Mouse (Mus musculus): ENCODE data around the gene Crocc2. TPM values are rescaled to one million over a fixed set of nuclear protein-coding genes. Genes with fewer than 3 reads are reported as not detected.

Crocc2 gene
- total and polyA plus RNA-seq, 3 experiments = not detected

DNA sequence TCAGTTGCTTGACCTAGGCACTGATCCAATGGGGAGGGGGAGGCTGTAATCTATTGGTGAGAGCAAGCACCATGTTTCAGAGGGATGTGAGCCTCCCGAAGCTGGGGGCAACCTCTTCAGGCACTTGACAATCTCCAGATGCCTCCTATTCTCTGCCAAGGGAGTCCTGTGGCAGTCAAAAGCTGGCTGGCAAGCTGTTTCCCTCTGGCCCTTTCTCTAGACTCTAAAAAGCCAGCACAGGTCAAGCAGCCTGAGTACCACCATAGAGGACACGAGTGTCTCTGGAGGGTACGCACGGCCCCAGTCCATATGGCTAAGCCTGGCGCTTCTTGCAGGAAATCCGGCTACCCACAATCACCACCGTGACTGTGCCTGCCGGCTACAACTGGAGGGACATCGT lies 24.3 kb upstream of the Crocc2 start:
- Histone ChIP-seq H3K4me1 (ENCODE audit: control insufficient read depth in 1 of 2, insufficient read depth in 2 of 2) (no peaks in the 10 kb centered on the region), H3K27me3 (replicated peaks) (peaks cover 94% of the 10 kb centered on the region), H3K4me2 (ENCODE audit: insufficient read depth, low read depth, poor library complexity, severe bottlenecking) (no peak overlapping the region), H3K9ac (ENCODE audit: insufficient read depth, low read depth) (no peak overlapping the region), H3K9me3 (replicated peaks; ENCODE audit: low read length) (no peaks in the 10 kb centered on the region), H3K27ac (ENCODE audit: insufficient read depth, low read depth) (no peak overlapping the region), H3K4me3 (replicated peaks in 1 of 3; ENCODE audit: low read depth in 2 of 3, low read length in 2 of 3, poor library complexity in 1 of 3) (no peak overlapping the region), H3K36me3 (replicated peaks in 1 of 2; ENCODE audit: control insufficient read depth in 1 of 2, insufficient read depth in 1 of 2, low read length in 1 of 2) (no peaks in the 10 kb centered on the region), H3K79me2 (replicated peaks; ENCODE audit: control insufficient read depth, extremely low read depth, insufficient read depth, poor library complexity, severe bottlenecking) (no peaks in the 10 kb centered on the region)
- TF ChIP-seq TBP (conservative IDR thresholded peaks at IDR 0.05; ENCODE audit: low read depth, low read length) (no peak), NELFE (IDR thresholded peaks at IDR 0.05; ENCODE audit: low read depth, low read length) (no peak), TCF12 (IDR thresholded peaks at IDR 0.05; ENCODE audit: low read depth, low read length) (no peak), MYC (IDR thresholded peaks at IDR 0.05; ENCODE audit: low read depth, low read length) (no peak), ZKSCAN1 (IDR thresholded peaks at IDR 0.05; ENCODE audit: borderline replicate concordance, low read depth, low read length) (no peak), KAT2A (IDR thresholded peaks at IDR 0.05; ENCODE audit: insufficient replicate concordance, low read length) (no peak), JUN (IDR thresholded peaks at IDR 0.05; ENCODE audit: insufficient read depth, low read depth, low read length) (no peak), PAX5 (IDR thresholded peaks at IDR 0.05; ENCODE audit: low read length) (no peak), RAD21 (IDR thresholded peaks at IDR 0.05; ENCODE audit: low read depth, low read length) (no peak), POLR2A (IDR thresholded peaks at IDR 0.05; ENCODE audit: low read depth, low read length) (no peak), MAX (IDR thresholded peaks at IDR 0.05; ENCODE audit: low read length) (no peak), HCFC1 (IDR thresholded peaks at IDR 0.05; ENCODE audit: low read depth, low read length) (no peak), CTCF (conservative IDR thresholded peaks at IDR 0.05 in 1 of 2, IDR thresholded peaks at IDR 0.05 in 1 of 2; ENCODE audit: low read depth in 2 of 2, low read length in 2 of 2) (no peak)
- dilution Hi-C loops (cut with MboI; ENCODE audit: extremely low pct_ligation_motif_present, extremely low pct_unique_long_range_greater_than_20kb, low sequenced_read_pairs) = no loop called here
- in situ Hi-C loops (cut with MboI; ENCODE audit: low pct_ligation_motif_present, low pct_unique_long_range_greater_than_20kb, low sequenced_read_pairs) = no loop called here
- DNase-seq (ENCODE audit: extremely low read depth) = no peak

DNA sequence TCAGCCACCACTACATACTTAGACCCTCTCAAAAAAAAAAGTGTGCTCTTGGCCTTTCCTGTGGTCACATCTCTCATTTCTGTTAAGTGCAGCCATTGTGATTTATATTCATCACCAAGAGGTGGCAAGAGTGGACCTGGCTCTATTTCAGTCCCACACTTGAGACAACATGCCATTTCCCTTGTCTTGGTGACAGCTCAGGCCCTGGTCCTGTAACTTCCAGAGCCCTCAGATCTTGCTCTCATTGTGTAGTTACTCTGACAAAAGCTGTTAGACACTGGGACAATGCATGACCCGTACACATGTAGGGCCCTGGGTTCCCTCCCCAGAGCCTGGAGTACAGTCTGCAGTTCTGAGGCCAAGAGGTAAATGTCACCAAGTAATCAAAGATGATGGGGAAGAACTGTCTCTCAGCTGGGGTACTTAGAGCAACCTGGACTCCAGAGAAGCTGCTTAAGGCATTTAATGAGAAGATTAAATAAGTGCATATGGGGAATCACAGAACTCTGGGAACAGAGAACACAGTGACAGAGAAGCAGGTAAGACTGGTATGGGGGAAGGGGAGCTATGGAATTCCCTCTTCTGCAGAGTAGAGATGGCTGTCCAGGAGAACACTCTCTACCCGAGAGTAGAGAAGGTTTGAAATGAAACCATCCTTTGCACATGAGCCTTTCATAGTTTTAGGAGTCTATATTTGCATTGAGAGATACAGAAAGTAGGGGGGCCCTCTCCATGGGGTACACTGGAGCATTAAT lies 17.4 kb upstream of the Crocc2 start:
- dilution Hi-C loops (cut with MboI; ENCODE audit: extremely low pct_ligation_motif_present, extremely low pct_unique_long_range_greater_than_20kb, low sequenced_read_pairs) (no loop called here), in situ Hi-C loops (cut with MboI; ENCODE audit: low pct_ligation_motif_present, low pct_unique_long_range_greater_than_20kb, low sequenced_read_pairs) (no loop called here)
- H3K36me3 ChIP-seq (replicated peaks in 1 of 2; ENCODE audit: control insufficient read depth in 1 of 2, insufficient read depth in 1 of 2, low read length in 1 of 2) = no peaks in the 10 kb centered on the region
- no peak for DNase-seq (ENCODE audit: extremely low read depth)
- no peak overlapping the region for H3K4me3 ChIP-seq (replicated peaks in 1 of 3; ENCODE audit: low read depth in 2 of 3, low read length in 2 of 3, poor library complexity in 1 of 3)
- H3K4me2 ChIP-seq (ENCODE audit: insufficient read depth, low read depth, poor library complexity, severe bottlenecking) = no peak overlapping the region
- H3K9ac ChIP-seq (ENCODE audit: insufficient read depth, low read depth) = no peak overlapping the region
- no peaks in the 10 kb centered on the region for H3K9me3 ChIP-seq (replicated peaks; ENCODE audit: low read length)
- peaks cover 6 to 9% of the 10 kb centered on the region in 2 experiments; a peak in 3 of 4 replicates for H3K4me1 ChIP-seq (ENCODE audit: control insufficient read depth in 1 of 2, insufficient read depth in 2 of 2)
- no peaks in the 10 kb centered on the region for H3K79me2 ChIP-seq (replicated peaks; ENCODE audit: control insufficient read depth, extremely low read depth, insufficient read depth, poor library complexity, severe bottlenecking)
- H3K27ac ChIP-seq (ENCODE audit: insufficient read depth, low read depth) = no peak overlapping the region
- H3K27me3 ChIP-seq (replicated peaks) = peaks cover 92% of the 10 kb centered on the region
- TF ChIP-seq POLR2A (IDR thresholded peaks at IDR 0.05; ENCODE audit: low read depth, low read length) (no peak), SMC3 (IDR thresholded peaks at IDR 0.05; ENCODE audit: low read depth, low read length) (no peak), NELFE (IDR thresholded peaks at IDR 0.05; ENCODE audit: low read depth, low read length) (no peak), CHD1 (IDR thresholded peaks at IDR 0.05; ENCODE audit: low read depth, low read length) (no peak), NRF1 (IDR thresholded peaks at IDR 0.05; ENCODE audit: low read depth, low read length) (no peak), MAX (IDR thresholded peaks at IDR 0.05; ENCODE audit: low read length) (no peak), USF2 (conservative IDR thresholded peaks at IDR 0.05; ENCODE audit: low read depth, low read length) (no peak)
